13 mouse cellular contexts compared by ENCODE assay signal in the genomic region with DNA sequence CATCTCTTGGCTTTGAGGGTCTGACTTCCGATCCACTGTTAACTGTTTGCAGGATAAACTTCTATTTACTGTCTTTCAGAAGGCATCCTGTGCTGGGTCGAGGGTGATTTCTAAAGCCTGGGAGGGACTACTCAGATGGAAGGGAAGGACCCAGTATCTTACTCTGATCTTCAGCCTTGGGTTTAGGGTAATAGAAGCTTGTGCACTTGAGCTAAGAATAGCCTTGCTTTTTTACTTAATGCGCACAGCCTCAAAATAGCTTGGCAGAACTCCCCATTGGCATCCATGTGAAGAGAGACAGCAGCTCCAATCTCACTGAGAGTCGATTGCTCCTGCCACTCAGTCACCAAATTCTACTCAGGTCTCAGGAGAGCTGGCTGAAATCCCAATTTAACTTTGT. TPM values are rescaled to one million over a fixed set of nuclear protein-coding genes. Genes with fewer than 3 reads are reported as not detected.
DNase-seq lines count a peak whose midpoint lies in the region; ATAC-seq and TF ChIP-seq lines count a peak whose summit lies in the region.
"Had no signal": no experiment of that assay in that cellular context is flagged by ENCODE, and none has a peak within 500 bp of the region (broad histone marks: within the 10 kb centered on the region; RNA-seq: fewer than 3 reads in every experiment).

No protein-coding gene starts in this region.

- no peak overlapping the region for H3ac ChIP-seq in myocyte (ENCODE audit: control insufficient read depth, insufficient read length)

- H3K27ac ChIP-seq in heart, embryonic 12.5 days (ENCODE audit: poor library complexity, severe bottlenecking) = peak overlapping the region; percentile 71; the same call in 1 of the 2 replicates
- H3K27ac ChIP-seq: limb, embryonic 12.5 days; midbrain, embryonic 12.5 days had no signal

- 22% methylated on average over 4 of the region's 4 CpGs for WGBS in heart, embryonic 12.5 days

- no peaks in the 10 kb centered on the region for H3K36me3 ChIP-seq in heart, embryonic 12.5 days
- H3K36me3 ChIP-seq in myocyte (ENCODE audit: control insufficient read depth, insufficient read depth) = no peaks in the 10 kb centered on the region
- H3K36me3 ChIP-seq: limb, embryonic 12.5 days; midbrain, embryonic 12.5 days had no signal

- peaks cover 19% of the 10 kb centered on the region for H3K4me1 ChIP-seq in heart, embryonic 12.5 days (replicated peaks)
- H3K4me1 ChIP-seq: midbrain, embryonic 12.5 days had no signal

- peak; percentile 72 for ATAC-seq in frontal cortex, adult (ENCODE audit: low TSS enrichment)
- peak; percentile 51; the same call in 1 of the 2 replicates for ATAC-seq in heart, embryonic 12.5 days (ENCODE audit: insufficient number of reproducible peaks, low FRiP score)
- no peak for ATAC-seq in erythroid progenitor cell, adult 5-6 weeks (replicated peaks; ENCODE audit: low FRiP score, poor library complexity, severe bottlenecking)

- peak overlapping the region; percentile 49 for H3K4me2 ChIP-seq in heart, embryonic 12.5 days
- peak overlapping the region; percentile 55 for H3K4me2 ChIP-seq in myocyte (ENCODE audit: low read depth)
- H3K4me2 ChIP-seq: limb, embryonic 12.5 days; midbrain, embryonic 12.5 days had no signal

- H3K79me2 ChIP-seq in myocyte (ENCODE audit: control insufficient read depth, insufficient read depth) = no peaks in the 10 kb centered on the region

- no peak overlapping the region for H3K9ac ChIP-seq in heart, embryonic 12.5 days
- H3K9ac ChIP-seq: limb, embryonic 12.5 days; midbrain, embryonic 12.5 days had no signal

- no peak for DNase-seq in frontal cortex, postnatal 10 days (ENCODE audit: low spot score in 2 of 2)
- peak; percentile 37 for DNase-seq in thymus, postnatal 0 days (ENCODE audit: low spot score)
- DNase-seq in thymus, postnatal 36 days = no peak
- no peak for DNase-seq in c-Kit-positive CD71-positive TER-119-positive erythroid progenitor cells, embryonic 14.5 days (ENCODE audit: low spot score)
- DNase-seq: cerebellum, adult 9-10 months; kidney, adult 2 months had no signal

- no peak for TF ChIP-seq POLR2A in myocyte (IDR thresholded peaks at IDR 0.05; ENCODE audit: insufficient read length, low read depth)

- H3K27me3 ChIP-seq in heart, embryonic 12.5 days (replicated peaks) = no peaks in the 10 kb centered on the region
- H3K27me3 ChIP-seq in myocyte (ENCODE audit: control insufficient read depth, insufficient read depth, insufficient read length) = no peaks in the 10 kb centered on the region
- H3K27me3 ChIP-seq: CH12.LX; limb, embryonic 12.5 days; midbrain, embryonic 12.5 days had no signal

- H3K4me3 ChIP-seq in heart, embryonic 12.5 days = no peak overlapping the region
- no peak overlapping the region for H3K4me3 ChIP-seq in myocyte
- H3K4me3 ChIP-seq: limb, embryonic 12.5 days; midbrain, embryonic 12.5 days had no signal

- H3K9me3 ChIP-seq in heart, embryonic 12.5 days (replicated peaks) = no peaks in the 10 kb centered on the region
- H3K9me3 ChIP-seq: limb, embryonic 12.5 days; midbrain, embryonic 12.5 days had no signal

TF ChIP-seq in myocyte, 11 proteins besides CTCF, POLR2A, EP300 and RAD21:
- no peak for TF ChIP-seq USF1 (IDR thresholded peaks at IDR 0.05; ENCODE audit: low read depth)
- no peak for TF ChIP-seq TCF3 (IDR thresholded peaks at IDR 0.05; ENCODE audit: insufficient read length, low read depth)
- TF ChIP-seq MYOD1 (IDR thresholded peaks at IDR 0.05; ENCODE audit: control insufficient read depth in 1 of 3, insufficient read length in 2 of 3, low read depth in 2 of 3) = peak in 1 of 3 experiments; percentile 2
- no peak for TF ChIP-seq REST (IDR thresholded peaks at IDR 0.05; ENCODE audit: insufficient read depth, insufficient read length)
TF ChIP-seq in myocyte: peak in this region for 1.

RNA-seq across cellular contexts. Expression of a gene that starts 17.9 kb away (rescaled TPM):
- polyA plus RNA-seq in thymus, postnatal 0 days (2015; fragmentation: Nextera tagmentation; extraction: Ambion mirVana) = 85.5 and 103 TPM in 2 replicates
- polyA plus RNA-seq in heart, embryonic 12.5 days (2016; fragmentation: Nextera tagmentation; extraction: Ambion mirVana) = 35.6 and 36.4 TPM in 2 replicates
- 18.4 TPM for polyA plus RNA-seq in myocyte (2012; fragmentation: generic; extraction: Trizol)
- 1.8 and 3.4 TPM in 2 replicates for total RNA-seq in erythroid progenitor cell, adult 5-6 weeks (2015; ENCODE audit: low replicate concordance)
- total RNA-seq in erythroid progenitor cell, adult 5-6 weeks (2017; ENCODE audit: low replicate concordance) = 1.2 and 5.3 TPM in 2 replicates
